Mouse (Mus musculus): ENCODE measurements around the gene Mtus2. TPM values are rescaled to one million over a fixed set of nuclear protein-coding genes. Genes with fewer than 3 reads are reported as not detected.

The Mtus2 gene
- polyA plus RNA-seq, 1 experiment from 2014 or later = 18.1 TPM

DNA sequence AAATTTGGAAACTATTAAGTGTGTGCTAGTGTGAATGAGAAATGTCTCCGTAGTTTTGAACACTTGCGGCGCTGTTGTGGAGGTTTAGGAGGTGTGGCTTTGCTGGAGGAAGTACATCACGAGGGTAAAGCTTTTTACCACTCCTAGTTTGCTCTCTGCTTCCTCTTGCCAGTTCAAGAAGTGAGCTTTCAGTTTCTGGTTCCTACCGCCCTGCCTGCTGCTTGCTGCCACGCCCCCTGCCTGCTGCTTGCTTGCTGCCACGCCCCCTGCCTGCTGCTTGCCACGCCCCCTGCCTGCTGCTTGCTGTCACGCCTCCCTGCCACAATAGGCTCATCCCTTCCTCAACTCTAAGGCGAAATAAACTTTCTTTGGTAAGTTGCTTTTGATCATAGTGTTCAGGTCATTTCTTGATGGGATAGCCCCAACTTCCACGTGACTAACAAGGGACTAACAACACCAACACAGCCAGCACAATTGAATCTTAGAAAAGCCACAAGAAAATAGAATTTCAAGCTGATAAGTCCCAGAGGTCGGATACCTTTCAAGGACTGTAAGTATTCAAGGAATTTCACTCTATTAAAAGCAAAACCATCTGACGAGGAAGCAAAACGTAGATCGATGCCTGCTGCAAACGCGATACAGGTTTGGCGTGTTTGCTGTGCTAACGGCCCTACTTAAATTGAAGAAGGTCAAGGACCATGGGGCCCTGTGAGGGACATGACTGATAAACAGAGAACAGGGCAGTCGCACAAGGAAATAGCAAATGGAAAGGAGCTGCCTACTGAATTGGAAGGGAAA is 35.7 kb downstream of the Mtus2 start:
- peak overlapping the region; percentile 8; the same call in 1 of the 2 replicates for H3K4me3 ChIP-seq (ENCODE audit: low read depth, low read length)
- peak overlapping the region; percentile 28; the same call in 1 of the 2 replicates for H3K4me2 ChIP-seq (replicated peaks; ENCODE audit: low read depth, low read length)
- H3K4me1 ChIP-seq (ENCODE audit: control insufficient read depth, insufficient read depth, low read length) = no peaks in the 10 kb centered on the region
- 9% methylated on average over 20 of the region's 20 CpGs for WGBS
- ATAC-seq (ENCODE audit: insufficient number of reproducible peaks, insufficient read depth, low FRiP score, low read depth) = peak; percentile 86
- H3K27me3 ChIP-seq (ENCODE audit: control insufficient read depth, insufficient read depth, low read length) = no peaks in the 10 kb centered on the region
- H3K27ac ChIP-seq (ENCODE audit: low read length) = no peak overlapping the region; the same call in 1 of the 2 replicates
- H3K9me3 ChIP-seq (ENCODE audit: control insufficient read depth, low read depth, low read length) = no peaks in the 10 kb centered on the region
- H3K9ac ChIP-seq (replicated peaks; ENCODE audit: low read depth, low read length) = no peak overlapping the region
- no peaks in the 10 kb centered on the region for H3K36me3 ChIP-seq (ENCODE audit: control insufficient read depth, insufficient read depth, low read length)

DNA sequence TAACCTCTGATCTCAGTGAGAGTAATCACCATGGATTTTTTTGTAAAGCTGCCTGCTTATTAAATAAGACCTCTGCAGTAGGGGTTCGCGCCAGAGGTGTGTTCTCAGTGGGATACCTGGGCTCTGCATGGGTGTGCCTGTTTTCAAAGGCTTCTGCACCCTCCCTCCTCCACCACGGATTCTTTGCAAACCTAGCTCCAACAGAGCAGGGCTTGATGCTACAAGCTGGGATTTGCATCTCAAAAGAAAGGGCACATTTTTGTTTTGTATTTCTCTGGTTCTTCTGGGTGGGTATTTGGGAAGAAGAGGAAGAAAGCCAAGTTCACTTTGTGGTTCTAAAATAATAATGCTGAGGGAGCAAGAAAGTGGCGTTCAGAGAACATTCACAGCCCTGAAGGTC is 48.1 kb downstream of the Mtus2 start:
- no peak for ATAC-seq (ENCODE audit: insufficient number of reproducible peaks, insufficient read depth, low FRiP score, low read depth)
- H3K4me3 ChIP-seq (ENCODE audit: low read depth, low read length) = no peak overlapping the region
- no peaks in the 10 kb centered on the region for H3K9me3 ChIP-seq (ENCODE audit: control insufficient read depth, low read depth, low read length)
- no peaks in the 10 kb centered on the region for H3K36me3 ChIP-seq (ENCODE audit: control insufficient read depth, insufficient read depth, low read length)
- 29% methylated on average over 4 of the region's 4 CpGs for WGBS
- no peak overlapping the region for H3K9ac ChIP-seq (replicated peaks; ENCODE audit: low read depth, low read length)
- no peak overlapping the region for H3K4me2 ChIP-seq (replicated peaks; ENCODE audit: low read depth, low read length)
- no peaks in the 10 kb centered on the region for H3K4me1 ChIP-seq (ENCODE audit: control insufficient read depth, insufficient read depth, low read length)
- no peak overlapping the region for H3K27ac ChIP-seq (ENCODE audit: low read length)
- H3K27me3 ChIP-seq (ENCODE audit: control insufficient read depth, insufficient read depth, low read length) = no peaks in the 10 kb centered on the region

DNA sequence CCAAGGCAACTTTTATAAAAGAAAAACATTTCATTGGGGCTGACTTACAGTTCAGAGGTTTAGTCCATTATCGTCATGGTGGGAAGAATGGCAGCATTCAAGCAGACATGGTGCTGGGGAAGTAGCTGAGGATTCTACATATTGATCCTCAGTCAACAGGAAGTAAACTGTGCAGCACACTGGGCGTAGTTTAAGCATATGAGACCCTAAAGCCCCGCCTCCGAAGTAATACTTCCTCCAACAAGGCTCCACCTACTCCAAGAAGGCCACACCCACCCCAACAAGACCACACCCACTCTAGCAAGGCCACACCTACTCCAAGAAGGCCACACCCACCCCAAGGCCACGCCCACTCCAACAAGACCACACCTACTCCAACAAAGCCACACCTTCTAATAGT is 55.0 kb downstream of the Mtus2 start:
- H3K4me2 ChIP-seq (replicated peaks; ENCODE audit: low read depth, low read length) = no peak overlapping the region
- H3K36me3 ChIP-seq (ENCODE audit: control insufficient read depth, insufficient read depth, low read length) = no peaks in the 10 kb centered on the region
- H3K27me3 ChIP-seq (ENCODE audit: control insufficient read depth, insufficient read depth, low read length) = no peaks in the 10 kb centered on the region
- no peaks in the 10 kb centered on the region for H3K4me1 ChIP-seq (ENCODE audit: control insufficient read depth, insufficient read depth, low read length)
- ATAC-seq (ENCODE audit: insufficient number of reproducible peaks, insufficient read depth, low FRiP score, low read depth) = no peak
- H3K27ac ChIP-seq (ENCODE audit: low read length) = no peak overlapping the region
- no peaks in the 10 kb centered on the region for H3K9me3 ChIP-seq (ENCODE audit: control insufficient read depth, low read depth, low read length)
- H3K9ac ChIP-seq (replicated peaks; ENCODE audit: low read depth, low read length) = no peak overlapping the region
- 84% methylated on average over 5 of the region's 5 CpGs for WGBS
- no peak overlapping the region for H3K4me3 ChIP-seq (ENCODE audit: low read depth, low read length)

- no peak overlapping the region for H3K4me3 ChIP-seq (ENCODE audit: low read depth, low read length)
These were observed 57.2 kb downstream of the Mtus2 start for GRCm38 (mm10) chr5:148014133-148014854.

DNA sequence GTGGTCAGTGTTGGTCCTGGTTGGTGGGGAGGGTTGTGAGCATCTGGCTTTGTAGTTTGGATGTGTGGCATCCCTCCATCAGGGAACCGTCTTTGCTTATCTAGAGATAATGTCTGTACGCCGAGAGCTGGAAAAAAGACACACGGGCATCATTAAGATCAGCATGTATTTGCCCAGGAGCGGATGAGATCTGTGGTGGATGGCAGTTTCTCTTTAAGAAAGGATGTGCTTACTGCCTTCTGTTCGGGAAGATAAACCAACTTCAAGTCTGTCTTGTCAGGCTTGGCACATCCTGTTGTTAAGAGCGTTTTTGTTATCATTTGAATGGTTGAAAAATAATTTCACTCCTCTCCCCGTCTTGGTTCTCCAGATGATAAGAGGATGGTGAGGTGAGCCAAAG is 58.3 kb downstream of the Mtus2 start:
- Histone ChIP-seq H3K4me1 (ENCODE audit: control insufficient read depth, insufficient read depth, low read length) (no peaks in the 10 kb centered on the region), H3K27me3 (ENCODE audit: control insufficient read depth, insufficient read depth, low read length) (no peaks in the 10 kb centered on the region), H3K4me2 (replicated peaks; ENCODE audit: low read depth, low read length) (no peak overlapping the region), H3K27ac (ENCODE audit: low read length) (no peak overlapping the region), H3K36me3 (ENCODE audit: control insufficient read depth, insufficient read depth, low read length) (no peaks in the 10 kb centered on the region), H3K9me3 (ENCODE audit: control insufficient read depth, low read depth, low read length) (no peaks in the 10 kb centered on the region), H3K4me3 (ENCODE audit: low read depth, low read length) (no peak overlapping the region), H3K9ac (replicated peaks; ENCODE audit: low read depth, low read length) (no peak overlapping the region)
- 56% methylated on average over 8 of the region's 8 CpGs for WGBS
- no peak for ATAC-seq (ENCODE audit: insufficient number of reproducible peaks, insufficient read depth, low FRiP score, low read depth)

More at GRCm38 (mm10) chr5:148014133-148014854, 57.2 kb downstream of the Mtus2 start:
- 65% methylated on average over 6 of the region's 6 CpGs for WGBS
- no peak overlapping the region for H3K9ac ChIP-seq (replicated peaks; ENCODE audit: low read depth, low read length)
- H3K27me3 ChIP-seq (ENCODE audit: control insufficient read depth, insufficient read depth, low read length) = no peaks in the 10 kb centered on the region
- no peaks in the 10 kb centered on the region for H3K36me3 ChIP-seq (ENCODE audit: control insufficient read depth, insufficient read depth, low read length)
- no peaks in the 10 kb centered on the region for H3K4me1 ChIP-seq (ENCODE audit: control insufficient read depth, insufficient read depth, low read length)
- no peak overlapping the region for H3K4me2 ChIP-seq (replicated peaks; ENCODE audit: low read depth, low read length)
- no peak for ATAC-seq (ENCODE audit: insufficient number of reproducible peaks, insufficient read depth, low FRiP score, low read depth)
- H3K27ac ChIP-seq (ENCODE audit: low read length) = no peak overlapping the region
- H3K9me3 ChIP-seq (ENCODE audit: control insufficient read depth, low read depth, low read length) = no peaks in the 10 kb centered on the region

DNA sequence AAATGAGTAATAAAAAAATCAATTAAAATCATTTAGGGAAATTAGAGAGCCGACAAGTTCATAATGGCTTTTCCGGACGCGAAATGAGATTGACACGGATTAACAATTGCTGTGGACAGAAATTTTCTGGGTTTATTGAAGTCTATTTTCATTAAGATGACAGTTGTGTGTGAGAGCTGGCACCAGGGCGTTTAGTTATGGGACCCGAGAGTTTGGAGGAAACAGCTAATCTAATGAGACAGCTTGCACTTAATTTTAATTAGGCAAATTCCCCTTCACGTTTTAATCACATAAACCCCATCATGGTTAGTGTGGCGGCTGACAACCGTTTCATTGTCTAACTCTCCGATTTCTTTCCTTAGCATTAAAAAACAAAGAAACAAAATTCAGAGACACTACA is 60.3 kb downstream of the Mtus2 start:
- H3K27me3 ChIP-seq (ENCODE audit: control insufficient read depth, insufficient read depth, low read length) = no peaks in the 10 kb centered on the region
- no peak overlapping the region for H3K9ac ChIP-seq (replicated peaks; ENCODE audit: low read depth, low read length)
- H3K9me3 ChIP-seq (ENCODE audit: control insufficient read depth, low read depth, low read length) = no peaks in the 10 kb centered on the region
- H3K4me3 ChIP-seq (ENCODE audit: low read depth, low read length) = no peak overlapping the region
- 93% methylated on average over 11 of the region's 11 CpGs for WGBS
- no peaks in the 10 kb centered on the region for H3K4me1 ChIP-seq (ENCODE audit: control insufficient read depth, insufficient read depth, low read length)
- no peak overlapping the region for H3K4me2 ChIP-seq (replicated peaks; ENCODE audit: low read depth, low read length)
- H3K27ac ChIP-seq (ENCODE audit: low read length) = no peak overlapping the region
- ATAC-seq (ENCODE audit: insufficient number of reproducible peaks, insufficient read depth, low FRiP score, low read depth) = no peak
- H3K36me3 ChIP-seq (ENCODE audit: control insufficient read depth, insufficient read depth, low read length) = no peaks in the 10 kb centered on the region

DNA sequence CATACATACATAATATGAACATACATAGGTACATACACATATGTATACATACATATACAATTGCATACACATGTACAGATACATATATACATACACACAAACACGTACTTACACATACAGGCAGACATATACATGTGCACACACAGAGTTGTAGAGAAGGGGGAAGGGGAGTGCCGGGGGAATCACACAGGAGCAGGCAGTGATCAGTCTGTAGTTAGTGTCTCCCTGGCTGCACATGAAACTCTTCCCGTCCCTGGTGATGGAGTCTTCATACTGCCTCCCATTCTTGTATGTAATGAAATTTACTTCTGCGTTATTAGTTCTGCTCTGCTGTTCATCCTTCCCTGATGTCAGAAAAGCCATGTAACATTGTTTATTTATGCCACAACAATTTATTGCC is 65.7 kb downstream of the Mtus2 start:
- WGBS = 76% methylated on average over 4 of the region's 4 CpGs
- Histone ChIP-seq H3K4me3 (ENCODE audit: low read depth, low read length) (no peak overlapping the region), H3K27me3 (ENCODE audit: control insufficient read depth, insufficient read depth, low read length) (no peaks in the 10 kb centered on the region), H3K27ac (ENCODE audit: low read length) (no peak overlapping the region), H3K9me3 (ENCODE audit: control insufficient read depth, low read depth, low read length) (no peaks in the 10 kb centered on the region), H3K4me1 (ENCODE audit: control insufficient read depth, insufficient read depth, low read length) (no peaks in the 10 kb centered on the region), H3K4me2 (replicated peaks; ENCODE audit: low read depth, low read length) (no peak overlapping the region), H3K36me3 (ENCODE audit: control insufficient read depth, insufficient read depth, low read length) (no peaks in the 10 kb centered on the region), H3K9ac (replicated peaks; ENCODE audit: low read depth, low read length) (no peak overlapping the region)
- ATAC-seq (ENCODE audit: insufficient number of reproducible peaks, insufficient read depth, low FRiP score, low read depth) = no peak

- Histone ChIP-seq H3K9me3 (ENCODE audit: control insufficient read depth, low read depth, low read length) (no peaks in the 10 kb centered on the region), H3K4me2 (replicated peaks; ENCODE audit: low read depth, low read length) (no peak overlapping the region), H3K27me3 (ENCODE audit: control insufficient read depth, insufficient read depth, low read length) (no peaks in the 10 kb centered on the region), H3K4me3 (ENCODE audit: low read depth, low read length) (no peak overlapping the region), H3K9ac (replicated peaks; ENCODE audit: low read depth, low read length) (no peak overlapping the region), H3K36me3 (ENCODE audit: control insufficient read depth, insufficient read depth, low read length) (no peaks in the 10 kb centered on the region), H3K4me1 (ENCODE audit: control insufficient read depth, insufficient read depth, low read length) (no peaks in the 10 kb centered on the region), H3K27ac (ENCODE audit: low read length) (no peak overlapping the region)
- no peak for ATAC-seq (ENCODE audit: insufficient number of reproducible peaks, insufficient read depth, low FRiP score, low read depth)
- WGBS = 56% methylated on average over 26 of the region's 26 CpGs
These were observed 69.6 kb downstream of the Mtus2 start for GRCm38 (mm10) chr5:148026401-148027349.

Data from stomach, embryonic 14.5 days (tissue).